Mouse (Mus musculus): ENCODE results near the gene Terf2ip.

Terf2ip gene

GRCm38 (mm10) chr8:112009558-112009957, 1.6 kb upstream of the Terf2ip start:
- DNase-seq (ENCODE audit: low spot score), result peak; percentile 25

GRCm38 (mm10) chr8:112011816-112012242, 631 bp downstream of the Terf2ip start:
- peak; percentile 39 for DNase-seq (ENCODE audit: low spot score)

GRCm38 (mm10) chr8:112014936-112015335, 3.7 kb downstream of the Terf2ip start, which contains the start of gene Gm6793:
Gene Gm6793, minus strand, starts transcription at chr8:112015036.
- DNase-seq (ENCODE audit: low spot score), result no peak

GRCm38 (mm10) chr8:112029455-112029854, 18.3 kb downstream of the Terf2ip start:
- no peak for DNase-seq (ENCODE audit: low spot score)

- DNase-seq (ENCODE audit: low spot score), result no peak
These were observed 19.5 kb downstream of the Terf2ip start for GRCm38 (mm10) chr8:112030663-112031062.

- DNase-seq (ENCODE audit: low spot score), result no peak
These were observed 21.9 kb downstream of the Terf2ip start for GRCm38 (mm10) chr8:112033071-112033470.

GRCm38 (mm10) chr8:112034603-112035002, 23.4 kb downstream of the Terf2ip start:
- DNase-seq (ENCODE audit: low spot score), result peak; percentile 63

- DNase-seq (ENCODE audit: low spot score), result no peak
These were observed 26.3 kb downstream of the Terf2ip start for GRCm38 (mm10) chr8:112037521-112037920.

- DNase-seq (ENCODE audit: low spot score), result no peak
These were observed 34.0 kb downstream of the Terf2ip start for GRCm38 (mm10) chr8:112045182-112045581.

- peak; percentile 70 for DNase-seq (ENCODE audit: low spot score)
These were observed 34.7 kb downstream of the Terf2ip start for GRCm38 (mm10) chr8:112045896-112046295.

GRCm38 (mm10) chr8:112048293-112048692, 37.1 kb downstream of the Terf2ip start:
- DNase-seq (ENCODE audit: low spot score), result no peak

GRCm38 (mm10) chr8:112049984-112050383, 38.8 kb downstream of the Terf2ip start:
- DNase-seq (ENCODE audit: low spot score), result no peak

GRCm38 (mm10) chr8:112051537-112051936, 40.3 kb downstream of the Terf2ip start:
- DNase-seq (ENCODE audit: low spot score), result no peak

GRCm38 (mm10) chr8:112054456-112054855, 43.3 kb downstream of the Terf2ip start:
- no peak for DNase-seq (ENCODE audit: low spot score)

GRCm38 (mm10) chr8:112061372-112061771, 50.2 kb downstream of the Terf2ip start:
- DNase-seq (ENCODE audit: low spot score), result peak; percentile 16
